ENCODE assay signal across 10 mouse cellular contexts in the genomic region with DNA sequence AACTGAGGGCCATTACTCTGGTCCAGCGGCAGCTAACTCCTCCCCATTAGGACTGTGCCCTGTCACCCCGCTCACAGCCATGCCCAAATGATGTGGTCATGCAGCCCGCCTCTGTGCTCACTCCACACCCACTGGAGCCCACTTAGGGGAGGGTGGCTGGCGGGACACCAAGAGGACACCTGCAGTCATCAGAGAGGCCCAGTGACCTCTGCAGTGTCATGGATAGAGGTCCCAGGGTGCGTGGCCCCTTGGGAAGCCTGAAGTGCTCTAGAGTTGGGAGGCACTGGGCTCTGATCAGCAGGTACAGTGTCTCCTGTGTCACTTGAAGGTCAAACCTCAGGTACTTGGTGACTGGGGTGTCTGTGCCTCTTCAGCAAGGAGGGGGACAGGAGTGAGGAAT. TPM values are rescaled to one million over a fixed set of nuclear protein-coding genes. Genes with fewer than 3 reads are reported as not detected.
DNase-seq lines count a peak whose midpoint lies in the region; ATAC-seq and TF ChIP-seq lines count a peak whose summit lies in the region.
"Had no signal": no experiment of that assay in that cellular context is flagged by ENCODE, and none has a peak within 500 bp of the region (broad histone marks: within the 10 kb centered on the region; RNA-seq: fewer than 3 reads in every experiment).

No protein-coding gene starts in this region.

- H3K4me3 ChIP-seq in heart, postnatal 0 days (ENCODE audit: low read depth, low read length), result no peak overlapping the region
- peak overlapping the region; percentile 46; the same call in 1 of the 2 replicates for H3K4me3 ChIP-seq in embryonic facial prominence, embryonic 13.5 days
- H3K4me3 ChIP-seq in hindbrain, embryonic 12.5 days, result peak overlapping the region; percentile 47
- H3K4me3 ChIP-seq in midbrain, postnatal 0 days (ENCODE audit: low read depth, low read length), result peak overlapping the region; percentile 50

- no peak for TF ChIP-seq CTCF in heart, postnatal 0 days (IDR thresholded peaks at IDR 0.05; ENCODE audit: low read depth)
- no peak for TF ChIP-seq CTCF in midbrain, postnatal 0 days (IDR thresholded peaks at IDR 0.05)

- peaks cover 14% of the 10 kb centered on the region for H3K36me3 ChIP-seq in heart, postnatal 0 days (replicated peaks; ENCODE audit: control insufficient read depth, insufficient read depth, low read length)
- peaks cover 19% of the 10 kb centered on the region for H3K36me3 ChIP-seq in embryonic facial prominence, embryonic 13.5 days
- H3K36me3 ChIP-seq in hindbrain, embryonic 12.5 days, result peaks cover 17% of the 10 kb centered on the region
- peaks cover 10% of the 10 kb centered on the region for H3K36me3 ChIP-seq in midbrain, postnatal 0 days (ENCODE audit: insufficient read depth, low read length)

- 72% methylated on average over 5 of the region's 5 CpGs for WGBS in heart, postnatal 0 days
- 75% methylated on average over 5 of the region's 5 CpGs for WGBS in embryonic facial prominence, embryonic 13.5 days
- WGBS in hindbrain, embryonic 12.5 days, result 84% methylated on average over 5 of the region's 5 CpGs
- WGBS in midbrain, postnatal 0 days, result 83% methylated on average over 5 of the region's 5 CpGs

- peaks cover 5% of the 10 kb centered on the region; the same call in 1 of the 2 replicates for H3K4me1 ChIP-seq in heart, postnatal 0 days (ENCODE audit: control insufficient read depth, insufficient read depth)
- peaks cover 45% of the 10 kb centered on the region for H3K4me1 ChIP-seq in embryonic facial prominence, embryonic 13.5 days
- H3K4me1 ChIP-seq in hindbrain, embryonic 12.5 days, result peaks cover 61% of the 10 kb centered on the region
- peaks cover 28% of the 10 kb centered on the region for H3K4me1 ChIP-seq in midbrain, postnatal 0 days (ENCODE audit: insufficient read depth, low read length)

- H3K27me3 ChIP-seq in heart, postnatal 0 days (ENCODE audit: control insufficient read depth, insufficient read depth, low read length), result peaks cover 42% of the 10 kb centered on the region
- peaks cover 52% of the 10 kb centered on the region for H3K27me3 ChIP-seq in embryonic facial prominence, embryonic 13.5 days
- H3K27me3 ChIP-seq in hindbrain, embryonic 12.5 days, result peaks cover 21% of the 10 kb centered on the region; the same call in 1 of the 2 replicates
- H3K27me3 ChIP-seq in midbrain, postnatal 0 days (ENCODE audit: insufficient read depth, low read length), result no peaks in the 10 kb centered on the region

- no peak for TF ChIP-seq EP300 in heart, postnatal 0 days (IDR thresholded peaks at IDR 0.05; ENCODE audit: low read depth)

- no peak overlapping the region for H3K27ac ChIP-seq in heart, postnatal 0 days (ENCODE audit: low read depth)
- no peak overlapping the region for H3K27ac ChIP-seq in embryonic facial prominence, embryonic 13.5 days
- peak overlapping the region; percentile 95 for H3K27ac ChIP-seq in hindbrain, embryonic 12.5 days
- H3K27ac ChIP-seq in midbrain, postnatal 0 days (ENCODE audit: low read depth, low read length), result peak overlapping the region; percentile 100
- H3K27ac ChIP-seq: kidney, postnatal 0 days; macrophage had no signal

- peak overlapping the region; percentile 64; the same call in 1 of the 2 replicates for H3K4me2 ChIP-seq in heart, postnatal 0 days (ENCODE audit: low read depth, low read length)
- H3K4me2 ChIP-seq in embryonic facial prominence, embryonic 13.5 days, result peak overlapping the region; percentile 79
- H3K4me2 ChIP-seq in hindbrain, embryonic 12.5 days (replicated peaks), result peak overlapping the region; percentile 72
- peak overlapping the region; percentile 91 for H3K4me2 ChIP-seq in midbrain, postnatal 0 days (ENCODE audit: low read depth, low read length, poor library complexity, severe bottlenecking)

- DNase-seq in heart, postnatal 0 days (ENCODE audit: low spot score), result no peak
- DNase-seq in heart, postnatal 4 days, result no peak
- no peak for DNase-seq in midbrain, postnatal 0 days (ENCODE audit: low spot score)
- no peak for DNase-seq in right cerebral cortex, adult 18-20 months
- no peak for DNase-seq in adipocyte (ENCODE audit: low spot score)
- no peak for DNase-seq in gastrocnemius, postnatal 25 days

- H3K9ac ChIP-seq in heart, postnatal 0 days (replicated peaks; ENCODE audit: low read depth, low read length), result no peak overlapping the region
- H3K9ac ChIP-seq in embryonic facial prominence, embryonic 13.5 days, result peak overlapping the region; percentile 76
- peak overlapping the region; percentile 97 for H3K9ac ChIP-seq in hindbrain, embryonic 12.5 days
- peak overlapping the region; percentile 78 for H3K9ac ChIP-seq in midbrain, postnatal 0 days (replicated peaks; ENCODE audit: low read length, poor library complexity, severe bottlenecking)

- H3K9me3 ChIP-seq in heart, postnatal 0 days (replicated peaks; ENCODE audit: control insufficient read depth, low read length), result no peaks in the 10 kb centered on the region
- H3K9me3 ChIP-seq in embryonic facial prominence, embryonic 13.5 days, result no peaks in the 10 kb centered on the region
- no peaks in the 10 kb centered on the region for H3K9me3 ChIP-seq in hindbrain, embryonic 12.5 days (replicated peaks)
- H3K9me3 ChIP-seq in midbrain, postnatal 0 days (ENCODE audit: low read length), result no peaks in the 10 kb centered on the region

- no peak for ATAC-seq in heart, postnatal 0 days (ENCODE audit: insufficient read depth, low read depth)
- no peak for ATAC-seq in embryonic facial prominence, embryonic 13.5 days (ENCODE audit: insufficient number of reproducible peaks, insufficient read depth, low FRiP score, low TSS enrichment, low read depth)
- no peak for ATAC-seq in hindbrain, embryonic 12.5 days (ENCODE audit: low FRiP score)
- no peak for ATAC-seq in midbrain, postnatal 0 days (ENCODE audit: low FRiP score)

RNA-seq across cellular contexts. Expression of gene Apc2, which starts 1.0 kb away (rescaled TPM):
- total RNA-seq in heart, postnatal 0 days (2014; rRNA removed; ENCODE audit: low replicate concordance), result 1.4 and 3.4 TPM in 2 replicates
- 0.77 and 0.83 TPM in 2 replicates for polyA plus RNA-seq in heart, postnatal 0 days (2015; fragmentation: Nextera tagmentation; extraction: Ambion mirVana)
- total RNA-seq in heart, postnatal 4 days (2021), result 1 to 10 TPM; 6.0 to 6.2 TPM
- polyA plus RNA-seq in embryonic facial prominence, embryonic 13.5 days (2015; fragmentation: Nextera tagmentation; extraction: Ambion mirVana), result 9.3 and 9.4 TPM in 2 replicates
- polyA plus RNA-seq in hindbrain, embryonic 12.5 days (2016; fragmentation: Nextera tagmentation; extraction: Ambion mirVana), result 170 and 191 TPM in 2 replicates
- total RNA-seq in midbrain, postnatal 0 days (2014; rRNA removed), result 370 and 395 TPM in 2 replicates
- 95.3 and 110 TPM in 2 replicates for polyA plus RNA-seq in midbrain, postnatal 0 days (2015; fragmentation: Nextera tagmentation; extraction: Ambion mirVana)
- under 1 TPM; 0.59 to 0.82 TPM for total RNA-seq in gastrocnemius, postnatal 25 days (2021)

RNA-seq across cellular contexts. Expression of gene Rps15, which starts 4.6 kb away (rescaled TPM):
- 1,030 and 1,317 TPM in 2 replicates for total RNA-seq in heart, postnatal 0 days (2014; rRNA removed; ENCODE audit: low replicate concordance)
- polyA plus RNA-seq in heart, postnatal 0 days (2015; fragmentation: Nextera tagmentation; extraction: Ambion mirVana), result 499 and 510 TPM in 2 replicates
- 1,000 to 10,000 TPM in 1 of 2 experiments, 100 to 1,000 TPM in 1; 949 to 1,003 TPM for total RNA-seq in heart, postnatal 4 days (2021)
- 1,000 and 1,047 TPM in 2 replicates for polyA plus RNA-seq in embryonic facial prominence, embryonic 13.5 days (2015; fragmentation: Nextera tagmentation; extraction: Ambion mirVana)
- polyA plus RNA-seq in hindbrain, embryonic 12.5 days (2016; fragmentation: Nextera tagmentation; extraction: Ambion mirVana), result 530 and 668 TPM in 2 replicates
- 971 and 1,162 TPM in 2 replicates for total RNA-seq in midbrain, postnatal 0 days (2014; rRNA removed)
- 633 and 645 TPM in 2 replicates for polyA plus RNA-seq in midbrain, postnatal 0 days (2015; fragmentation: Nextera tagmentation; extraction: Ambion mirVana)
- 100 to 1,000 TPM; 575 to 593 TPM for total RNA-seq in gastrocnemius, postnatal 25 days (2021)

RNA-seq across cellular contexts. Expression of gene 2310011J03Rik, which starts 23.5 kb away (rescaled TPM):
- 13.5 and 41.4 TPM in 2 replicates for total RNA-seq in heart, postnatal 0 days (2014; rRNA removed; ENCODE audit: low replicate concordance)
- 35.2 and 37.4 TPM in 2 replicates for polyA plus RNA-seq in heart, postnatal 0 days (2015; fragmentation: Nextera tagmentation; extraction: Ambion mirVana)
- total RNA-seq in heart, postnatal 4 days (2021), result 10 to 100 TPM; 16.9 TPM
- 49.3 and 57.9 TPM in 2 replicates for polyA plus RNA-seq in embryonic facial prominence, embryonic 13.5 days (2015; fragmentation: Nextera tagmentation; extraction: Ambion mirVana)
- 38.4 and 39.7 TPM in 2 replicates for polyA plus RNA-seq in hindbrain, embryonic 12.5 days (2016; fragmentation: Nextera tagmentation; extraction: Ambion mirVana)
- total RNA-seq in midbrain, postnatal 0 days (2014; rRNA removed), result 15.6 and 23.1 TPM in 2 replicates
- 26.5 and 29.6 TPM in 2 replicates for polyA plus RNA-seq in midbrain, postnatal 0 days (2015; fragmentation: Nextera tagmentation; extraction: Ambion mirVana)
- 1 to 10 TPM; 6.5 to 7.0 TPM for total RNA-seq in gastrocnemius, postnatal 25 days (2021)

RNA-seq across cellular contexts. Expression of gene Pcsk4, which starts 32.5 kb away (rescaled TPM):
- not detected in 2 replicates for total RNA-seq in heart, postnatal 0 days (2014; rRNA removed; ENCODE audit: low replicate concordance)
- polyA plus RNA-seq in heart, postnatal 0 days (2015; fragmentation: Nextera tagmentation; extraction: Ambion mirVana), result 2.0 and 2.1 TPM in 2 replicates
- 1 to 10 TPM; 1.3 to 2.0 TPM for total RNA-seq in heart, postnatal 4 days (2021)
- 4.4 and 4.9 TPM in 2 replicates for polyA plus RNA-seq in embryonic facial prominence, embryonic 13.5 days (2015; fragmentation: Nextera tagmentation; extraction: Ambion mirVana)
- polyA plus RNA-seq in hindbrain, embryonic 12.5 days (2016; fragmentation: Nextera tagmentation; extraction: Ambion mirVana), result 2.2 and 2.8 TPM in 2 replicates
- 5.2 and 7.5 TPM in 2 replicates for total RNA-seq in midbrain, postnatal 0 days (2014; rRNA removed)
- polyA plus RNA-seq in midbrain, postnatal 0 days (2015; fragmentation: Nextera tagmentation; extraction: Ambion mirVana), result 12.6 and 14.6 TPM in 2 replicates
- total RNA-seq in gastrocnemius, postnatal 25 days (2021), result 1 to 10 TPM in 1 of 2 experiments, under 1 TPM in 1; 0.84 to 1.1 TPM

RNA-seq across cellular contexts. Expression of gene Reep6, which starts 32.9 kb away (rescaled TPM):
- not detected in 2 replicates for total RNA-seq in heart, postnatal 0 days (2014; rRNA removed; ENCODE audit: low replicate concordance)
- polyA plus RNA-seq in heart, postnatal 0 days (2015; fragmentation: Nextera tagmentation; extraction: Ambion mirVana), result 0.85 and 1.0 TPM in 2 replicates
- 1 to 10 TPM; 1.6 to 1.8 TPM for total RNA-seq in heart, postnatal 4 days (2021)
- polyA plus RNA-seq in embryonic facial prominence, embryonic 13.5 days (2015; fragmentation: Nextera tagmentation; extraction: Ambion mirVana), result 6.0 and 6.3 TPM in 2 replicates
- 3.2 and 4.1 TPM in 2 replicates for polyA plus RNA-seq in hindbrain, embryonic 12.5 days (2016; fragmentation: Nextera tagmentation; extraction: Ambion mirVana)
- 3.8 and 5.3 TPM in 2 replicates for total RNA-seq in midbrain, postnatal 0 days (2014; rRNA removed)
- 7.0 and 7.8 TPM in 2 replicates for polyA plus RNA-seq in midbrain, postnatal 0 days (2015; fragmentation: Nextera tagmentation; extraction: Ambion mirVana)
- 1 to 10 TPM; 1.1 to 2.8 TPM for total RNA-seq in gastrocnemius, postnatal 25 days (2021)

Comparison
In these comparisons a context has a peak if more than half of its experiments do, and no peak if none do; other contexts are left out.
1. H3K27ac ChIP-seq: peak in hindbrain, embryonic 12.5 days (single experiment) and midbrain, postnatal 0 days (single experiment); none in heart, postnatal 0 days (single experiment) and embryonic facial prominence, embryonic 13.5 days (single experiment).
2. RNA of gene Apc2, which starts 1.0 kb away (total RNA-seq): 370 to 395 TPM in midbrain, postnatal 0 days; 6.0 to 6.2 TPM in heart, postnatal 4 days, 1.4 to 3.4 TPM in heart, postnatal 0 days and 0.59 to 0.82 TPM in gastrocnemius, postnatal 25 days; every median in the first group is over 10 times any median in the second.
3. Peak in every context shown above with its lines, with median percentiles within 50 percentile points of each other: H3K4me2 ChIP-seq.